Mouse (Mus musculus) MEL (cell line): Measurements from ENCODE around the gene Rpl28. TPM values are rescaled to one million over a fixed set of nuclear protein-coding genes. Genes with fewer than 3 reads are reported as not detected.

Experiments
- DNase-seq: peaks from one replicate; pipeline ENCODE4 v3.0.0; 2011; ENCODE audit warnings: low read depth, low spot score
- H3K27ac ChIP-seq: 2 replicates; pipeline ENCODE4 v1.5.1; 2012; ENCODE audit warnings: low read depth, mild to moderate bottlenecking, control low read depth, low read length, moderate library complexity; ENCODE audit not compliant: control insufficient read depth
- H3K27me3 ChIP-seq, 2 experiments: fragments of 150-350 bp in 1 of 2; sonication (generic) in 1 of 2; 2 replicates each; pipeline ENCODE4 v1.6.1; 2012; ENCODE audit warnings: low read length in 2 of 2, mild to moderate bottlenecking in 2 of 2, improper control_type of control experiment in 1 of 2, moderate library complexity in 1 of 2; ENCODE audit not compliant: insufficient read depth in 2 of 2, control insufficient read depth in 1 of 2
- H3K36me3 ChIP-seq, 2 experiments: 2 replicates each; pipeline ENCODE4 v1.6.1; 2012 to 2014; ENCODE audit warnings: low read length in 2 of 2, improper control_type of control experiment in 1 of 2, inconsistent platforms in 1 of 2, mild to moderate bottlenecking in 1 of 2; ENCODE audit not compliant: insufficient read depth in 2 of 2, control insufficient read depth in 1 of 2
- H3K4me1 ChIP-seq, 2 experiments: fragments of 150-350 bp in 1 of 2; sonication (generic) in 1 of 2; 2 replicates each; pipeline ENCODE4 v1.6.1; 2012; ENCODE audit warnings: low read length in 2 of 2, improper control_type of control experiment in 1 of 2, mild to moderate bottlenecking in 1 of 2; ENCODE audit not compliant: insufficient read depth in 2 of 2, control insufficient read depth in 1 of 2
- H3K4me3 ChIP-seq, 2 experiments: fragments of 150-350 bp in 1 of 2; sonication (generic) in 1 of 2; 2 replicates each; pipeline ENCODE4 v1.5.1; 2012; ENCODE audit warnings: low read depth in 2 of 2, low read length in 2 of 2, mild to moderate bottlenecking in 2 of 2, moderate library complexity in 2 of 2, control low read depth in 1 of 2, improper control_type of control experiment in 1 of 2; ENCODE audit not compliant: control insufficient read depth in 1 of 2, insufficient read depth in 1 of 2
- H3K79me2 ChIP-seq: 2 replicates; pipeline ENCODE4 v1.6.1; 2012; ENCODE audit warnings: mild to moderate bottlenecking, low read length, moderate library complexity; ENCODE audit not compliant: control insufficient read depth, poor library complexity, insufficient read depth
- H3K9ac ChIP-seq: 2 replicates; pipeline ENCODE4 v1.6.1; 2012; ENCODE audit warnings: low read depth, mild to moderate bottlenecking, control low read depth, low read length, moderate library complexity; ENCODE audit not compliant: control insufficient read depth, poor library complexity, severe bottlenecking
- H3K9me3 ChIP-seq: fragments of 150-350 bp; sonication (generic); replicated peaks from 2 replicates; pipeline ENCODE4 v1.6.1; 2012; ENCODE audit warnings: mild to moderate bottlenecking, low read length, improper control_type of control experiment, moderate library complexity; ENCODE audit not compliant: insufficient read depth
- BHLHE40 ChIP-seq: IDR thresholded peaks from 2 replicates; pipeline ENCODE4 v1.6.1; 2012; ENCODE audit warnings: low read depth, mild to moderate bottlenecking, inconsistent platforms, low read length, improper control_type of control experiment, borderline replicate concordance
- CHD1 ChIP-seq: IDR thresholded peaks from 2 replicates; pipeline ENCODE4 v1.6.1; 2012; ENCODE audit warnings: low read depth, mild to moderate bottlenecking, inconsistent platforms, low read length, improper control_type of control experiment
- CHD2 ChIP-seq: IDR thresholded peaks from 2 replicates; pipeline ENCODE4 v1.6.1; 2011; ENCODE audit warnings: low read length, improper control_type of control experiment
- CTCF ChIP-seq, 3 experiments: IDR thresholded peaks in 2 of 3; conservative IDR thresholded peaks in 1 of 3; 2 replicates each; pipeline ENCODE4 v1.5.1; 2011 to 2012; ENCODE audit warnings: low read length in 3 of 3, low read depth in 2 of 3, mild to moderate bottlenecking in 2 of 3, improper control_type of control experiment in 1 of 3, inconsistent platforms in 1 of 3, mixed read lengths in 1 of 3, moderate library complexity in 1 of 3; ENCODE audit not compliant: control insufficient read depth in 1 of 3, insufficient read depth in 1 of 3, poor library complexity in 1 of 3, severe bottlenecking in 1 of 3
- ELF1 ChIP-seq: IDR thresholded peaks from 2 replicates; pipeline ENCODE4 v1.6.1; 2014; ENCODE audit warnings: low read depth, mild to moderate bottlenecking, inconsistent platforms, low read length, improper control_type of control experiment, moderate library complexity
- EP300 ChIP-seq, 2 experiments: IDR thresholded peaks; 2 replicates each; pipeline ENCODE4 v1.6.1; 2011; ENCODE audit warnings: improper control_type of control experiment in 2 of 2, low read length in 2 of 2, low read depth in 1 of 2, mild to moderate bottlenecking in 1 of 2
- ETS1 ChIP-seq: IDR thresholded peaks from 2 replicates; pipeline ENCODE4 v1.6.1; 2012; ENCODE audit warnings: low read depth, mild to moderate bottlenecking, inconsistent platforms, low read length, improper control_type of control experiment, moderate library complexity
- KAT2A ChIP-seq: conservative IDR thresholded peaks from 2 replicates; pipeline ENCODE4 v1.6.1; 2012; ENCODE audit warnings: low read depth, low read length, improper control_type of control experiment, inconsistent platforms
- MYB ChIP-seq: IDR thresholded peaks from 2 replicates; pipeline ENCODE4 v1.6.1; 2011; ENCODE audit warnings: mild to moderate bottlenecking, low read depth, low read length, improper control_type of control experiment
- POLR2A ChIP-seq, 2 experiments: IDR thresholded peaks; 2 replicates each; pipeline ENCODE4 v1.6.1; 2011 to 2012; ENCODE audit warnings: low read length in 2 of 2, mild to moderate bottlenecking in 2 of 2, control low read depth in 1 of 2, improper control_type of control experiment in 1 of 2, low read depth in 1 of 2, moderate library complexity in 1 of 2; ENCODE audit not compliant: control insufficient read depth in 1 of 2, insufficient read depth in 1 of 2, poor library complexity in 1 of 2
- TBP ChIP-seq: IDR thresholded peaks from 2 replicates; pipeline ENCODE4 v1.8.0; 2011; ENCODE audit warnings: low read depth, low read length, improper control_type of control experiment
- polyA plus RNA-seq, 2 experiments: library from polyadenylated mRNA; stranded (reverse) in 1 of 2; unstranded in 1 of 2; fragments of >175 nt in 1 of 2; fragments of >200 nt in 1 of 2; gene quantifications; 2 replicates each; pipeline versions ENCODE4 v1.2.1 to v1.2.4; 2012; ENCODE audit warnings: low replicate concordance in 2 of 2, low read depth in 1 of 2; ENCODE audit not compliant: insufficient read length in 2 of 2, insufficient read depth in 1 of 2, missing spikeins in 1 of 2
- total RNA-seq: library from RNA; depleted of rRNA; stranded (reverse); fragments of 300-350 nt; gene quantifications from 2 replicates; pipeline ENCODE4 v1.2.3, GENCODE M21; 2012

The Rpl28 gene
- total and polyA plus RNA-seq, 3 experiments, result 1,000 to 9,991 (median 2,264) TPM

- peak; percentile 49 for DNase-seq
- peaks cover 0 to 12% of the 10 kb centered on the region in 2 experiments; a peak in 1 of 4 replicates for H3K4me1 ChIP-seq
- H3K36me3 ChIP-seq, result no peaks in the 10 kb centered on the region
- no peaks in the 10 kb centered on the region for H3K9me3 ChIP-seq
- TF ChIP-seq BHLHE40 (no peak), CTCF (IDR thresholded peaks at IDR 0.05 in 2 of 3, conservative IDR thresholded peaks at IDR 0.05 in 1 of 3; ENCODE audit: control insufficient read depth in 1 of 3, insufficient read depth in 1 of 3, low read depth in 2 of 3, low read length in 3 of 3, poor library complexity in 1 of 3, severe bottlenecking in 1 of 3) (no peak), TBP (no peak), CHD2 (no peak), EP300 (IDR thresholded peaks at IDR 0.05; ENCODE audit: low read depth in 1 of 2, low read length in 2 of 2) (no peak), ELF1 (no peak), ETS1 (no peak)
- TF ChIP-seq, all 39 proteins: peak for 0
- Histone ChIP-seq H3K79me2 (no peaks in the 10 kb centered on the region), H3K27me3 (peaks cover 5 to 14% of the 10 kb centered on the region in 2 experiments; a peak in 3 of 4 replicates), H3K4me3 (peak overlapping the region in 1 of 2 experiments; percentile 40; a peak in 1 of 4 replicates), H3K27ac (no peak overlapping the region), H3K9ac (peak overlapping the region; percentile 39; the same call in 1 of the 2 replicates)
Observed at GRCm38 (mm10) chr7:4776861-4777830, 15.5 kb upstream of the Rpl28 start.

- no peak for TF ChIP-seq CHD1
- TF ChIP-seq MYB, result no peak
- TF ChIP-seq POLR2A (IDR thresholded peaks at IDR 0.05; ENCODE audit: control insufficient read depth in 1 of 2, insufficient read depth in 1 of 2, low read depth in 1 of 2, low read length in 2 of 2, poor library complexity in 1 of 2), result no peak
- no peak for TF ChIP-seq KAT2A
- H3K79me2 ChIP-seq, result no peaks in the 10 kb centered on the region
- no peak overlapping the region for H3K9ac ChIP-seq
- peaks cover 0 to 12% of the 10 kb centered on the region in 2 experiments; a peak in 1 of 4 replicates for H3K4me1 ChIP-seq
- no peak overlapping the region for H3K27ac ChIP-seq
- H3K36me3 ChIP-seq, result no peaks in the 10 kb centered on the region
- H3K9me3 ChIP-seq, result no peaks in the 10 kb centered on the region
- no peak overlapping the region for H3K4me3 ChIP-seq
- no peak for DNase-seq
- H3K27me3 ChIP-seq, result peaks cover 5 to 14% of the 10 kb centered on the region in 2 experiments; a peak in 3 of 4 replicates
Observed at GRCm38 (mm10) chr7:4777851-4778637, 14.6 kb upstream of the Rpl28 start.
